Mouse (Mus musculus) embryo, embryonic 10 days (tissue): ENCODE results near the gene Il16.
"Not testable (repeated sequence)": the region's sequence is repeated elsewhere in the genome, so short reads cannot be mapped to it uniquely, and the experiment has no call there.

Experiments
- DNase-seq: peaks from one replicate; pipeline ENCODE4 v3.0.0-alpha.2; 2015; ENCODE audit warnings: low spot score

Gene Il16

GRCm38 (mm10) chr7:83735108-83735781, 10.3 kb downstream of the Il16 start:
- DNase-seq, result no peak

DNA sequence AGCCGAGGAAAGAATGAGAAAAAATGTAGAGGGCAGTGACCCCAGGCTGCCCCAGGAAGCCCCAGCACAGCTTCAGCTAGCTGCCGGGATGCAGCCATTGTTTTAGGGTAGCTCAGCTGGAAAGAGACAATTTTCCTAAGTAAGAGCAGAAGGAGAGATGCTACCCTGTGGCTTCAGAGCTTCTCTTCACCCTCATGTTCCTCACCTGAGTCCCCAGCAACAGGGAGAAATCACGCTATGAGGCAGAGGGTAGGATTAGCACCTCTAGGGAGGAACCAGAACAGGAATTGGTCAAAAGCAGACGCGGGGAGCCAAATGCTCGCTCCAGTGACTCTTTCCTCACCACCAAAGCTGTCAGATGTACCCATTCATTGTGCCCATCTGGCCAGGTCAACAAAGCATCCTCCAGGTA, 10.8 kb downstream of the Il16 start:
- DNase-seq, result no peak

DNA sequence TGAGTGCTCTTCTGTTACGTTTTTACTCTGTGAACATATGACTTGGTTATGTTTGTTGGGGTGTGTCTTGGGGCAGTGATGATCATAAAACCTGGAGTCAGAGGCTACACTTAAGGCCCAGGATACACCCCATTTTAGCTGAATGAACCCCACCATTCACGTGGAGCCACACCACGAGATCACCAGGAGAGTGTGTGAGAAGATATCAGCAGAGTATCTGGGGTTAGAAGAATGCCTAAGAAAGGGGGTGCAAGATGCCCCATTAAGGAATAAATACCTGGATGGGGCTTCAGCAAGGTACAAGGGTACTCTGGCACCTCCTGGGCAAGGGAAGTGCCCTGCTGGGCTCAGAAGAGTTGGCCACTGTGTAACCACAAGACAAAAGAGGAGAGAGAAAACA, 11.3 kb downstream of the Il16 start:
- no peak for DNase-seq

- DNase-seq, result no peak
These were observed 12.7 kb downstream of the Il16 start for GRCm38 (mm10) chr7:83732781-83733180.

DNA sequence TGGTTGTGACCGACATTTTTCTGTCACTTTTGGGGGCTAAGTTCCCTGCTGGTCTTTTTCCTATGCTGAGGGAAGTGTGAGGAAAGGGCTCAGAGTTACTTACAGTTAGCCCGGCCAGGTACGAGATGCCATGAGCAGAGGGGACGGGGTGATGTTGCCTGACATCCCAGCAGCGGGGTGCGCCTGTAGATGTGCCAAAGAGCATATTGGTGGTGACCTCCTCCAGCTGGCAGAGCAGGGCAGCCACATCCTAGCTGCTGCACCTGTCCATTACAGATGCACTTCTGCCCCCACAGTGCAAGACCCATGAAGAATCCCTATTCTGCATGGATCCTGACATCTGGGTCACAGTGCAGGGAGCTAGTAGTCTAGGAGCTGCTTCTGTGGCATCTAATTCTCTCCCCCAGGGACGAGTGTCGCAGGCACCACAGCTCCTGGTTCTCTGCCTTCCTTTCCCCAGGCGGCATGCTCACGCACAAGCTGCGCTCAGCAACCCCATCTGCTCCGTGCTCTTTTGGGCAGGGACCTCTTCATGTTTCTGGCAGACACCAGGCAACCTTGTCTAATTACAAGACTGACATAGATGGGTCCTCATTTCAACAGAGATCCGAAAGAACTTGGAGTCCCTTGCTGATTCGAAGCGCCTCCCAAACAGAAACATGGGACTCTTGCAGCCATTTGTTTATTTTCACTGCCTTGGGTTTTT, 13.4 kb downstream of the Il16 start:
- no peak for DNase-seq

GRCm38 (mm10) chr7:83731297-83731696, 14.2 kb downstream of the Il16 start:
- no peak for DNase-seq

GRCm38 (mm10) chr7:83726936-83727632, 18.4 kb downstream of the Il16 start:
- peak; percentile 38 for DNase-seq

GRCm38 (mm10) chr7:83725801-83726200, 19.7 kb downstream of the Il16 start:
- no peak for DNase-seq

DNA sequence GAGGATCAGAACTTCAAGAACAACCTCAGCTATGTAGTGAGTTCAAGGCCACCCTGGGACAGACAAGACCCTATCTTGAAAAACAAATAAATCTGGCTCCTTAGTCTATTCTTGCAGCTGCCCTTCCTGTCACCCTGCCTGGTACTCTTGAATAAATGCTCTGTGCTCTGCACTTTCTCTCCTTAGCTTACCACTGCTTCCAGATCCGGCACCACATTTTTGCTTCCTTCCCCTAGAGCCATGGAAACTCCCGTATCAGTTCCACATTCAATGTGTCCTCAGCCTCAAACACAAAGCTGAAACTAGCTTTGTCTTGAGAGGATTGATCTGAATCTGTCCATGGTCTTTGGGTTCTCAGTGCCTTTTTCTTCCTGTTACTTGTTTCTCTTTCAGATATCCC, 21.0 kb downstream of the Il16 start:
- DNase-seq, result no peak

GRCm38 (mm10) chr7:83723954-83724353, 21.6 kb downstream of the Il16 start:
- no peak for DNase-seq

DNA sequence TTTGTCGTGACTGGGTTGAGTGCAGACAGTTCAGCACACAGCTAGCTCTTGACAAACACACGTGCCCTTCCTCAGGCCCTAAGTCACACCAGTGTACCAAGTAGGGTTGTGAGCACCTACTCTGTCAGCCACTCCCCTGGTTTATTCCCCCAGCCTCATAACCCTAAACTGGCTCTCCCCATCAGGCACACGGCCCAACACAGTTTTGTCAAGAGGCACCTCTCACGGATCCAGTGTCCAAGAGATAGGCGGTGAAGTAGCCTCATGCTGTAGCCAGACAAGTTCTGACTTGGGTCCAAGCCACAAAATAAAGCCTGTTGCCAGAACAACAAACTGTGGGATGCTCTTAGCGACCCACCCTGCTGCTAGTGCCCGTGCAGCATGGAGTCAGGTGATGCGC, 22.3 kb downstream of the Il16 start:
- no peak for DNase-seq

GRCm38 (mm10) chr7:83722485-83722884, 23.0 kb downstream of the Il16 start:
- DNase-seq, result no peak

GRCm38 (mm10) chr7:83720231-83720630, 25.3 kb downstream of the Il16 start:
- no peak for DNase-seq

DNA sequence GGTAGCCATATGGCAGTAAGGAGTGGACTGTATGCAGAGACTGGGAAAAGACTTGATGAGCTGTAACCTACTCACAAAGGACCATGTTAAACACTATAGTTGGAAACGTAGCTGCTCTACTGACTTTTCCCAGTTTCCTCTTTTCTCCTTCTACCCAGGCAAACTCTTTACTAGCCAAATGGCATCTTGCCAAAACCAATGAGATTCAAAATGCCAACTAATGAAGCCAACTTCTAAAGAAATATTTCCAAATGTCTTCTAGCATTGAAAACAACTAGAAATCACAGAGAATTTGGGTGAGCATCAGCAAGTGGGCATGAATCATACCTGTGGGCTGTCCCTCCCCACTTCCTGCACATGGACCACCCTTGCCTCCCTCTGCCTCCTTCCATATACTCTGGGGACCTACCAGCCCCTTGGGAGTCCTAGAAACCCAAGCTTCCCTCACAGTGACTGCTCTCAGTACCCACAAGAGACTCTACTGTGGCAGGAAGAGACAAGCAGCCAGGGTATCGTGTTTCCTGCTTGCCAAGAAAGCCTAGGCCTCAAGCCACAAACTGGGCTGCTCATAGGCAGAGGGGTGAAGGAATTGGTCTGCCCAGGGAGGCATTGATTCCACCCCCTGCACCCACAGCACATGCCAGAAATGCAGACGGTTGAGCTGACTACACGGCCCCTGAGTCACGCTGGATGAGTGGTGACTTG, 28.4 kb downstream of the Il16 start:
- DNase-seq, result no peak

GRCm38 (mm10) chr7:83713639-83714038, 31.9 kb downstream of the Il16 start:
- no peak for DNase-seq

DNA sequence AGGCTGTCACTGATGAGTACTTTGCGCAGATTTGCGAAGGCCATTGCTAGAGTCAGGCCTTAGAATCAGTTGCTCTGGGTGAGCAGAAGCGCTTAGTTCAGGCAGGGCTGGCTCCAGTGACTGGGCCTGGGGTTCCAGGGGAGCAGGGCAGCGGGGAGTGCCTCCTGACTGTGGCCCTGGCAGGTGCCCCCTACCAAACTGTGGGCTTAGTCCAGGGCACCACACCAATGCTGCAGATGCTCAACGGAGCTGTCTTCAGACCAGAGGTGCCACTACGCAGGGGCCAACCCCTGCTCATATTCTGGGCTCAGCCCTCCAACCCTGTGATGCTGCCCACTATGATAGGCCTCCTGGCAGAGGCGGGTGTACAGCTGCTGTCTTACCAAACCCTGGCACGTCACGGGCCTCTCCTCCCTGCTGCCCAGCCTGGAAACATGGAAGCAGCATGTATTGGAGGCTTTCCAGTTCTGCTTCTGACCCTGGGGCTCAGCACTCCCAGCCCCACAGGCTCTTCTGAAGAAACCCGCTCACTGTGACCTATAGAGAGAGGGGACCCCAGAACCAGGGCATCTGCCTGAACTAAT, 33.8 kb downstream of the Il16 start:
- not testable (repeated sequence) for DNase-seq

DNA sequence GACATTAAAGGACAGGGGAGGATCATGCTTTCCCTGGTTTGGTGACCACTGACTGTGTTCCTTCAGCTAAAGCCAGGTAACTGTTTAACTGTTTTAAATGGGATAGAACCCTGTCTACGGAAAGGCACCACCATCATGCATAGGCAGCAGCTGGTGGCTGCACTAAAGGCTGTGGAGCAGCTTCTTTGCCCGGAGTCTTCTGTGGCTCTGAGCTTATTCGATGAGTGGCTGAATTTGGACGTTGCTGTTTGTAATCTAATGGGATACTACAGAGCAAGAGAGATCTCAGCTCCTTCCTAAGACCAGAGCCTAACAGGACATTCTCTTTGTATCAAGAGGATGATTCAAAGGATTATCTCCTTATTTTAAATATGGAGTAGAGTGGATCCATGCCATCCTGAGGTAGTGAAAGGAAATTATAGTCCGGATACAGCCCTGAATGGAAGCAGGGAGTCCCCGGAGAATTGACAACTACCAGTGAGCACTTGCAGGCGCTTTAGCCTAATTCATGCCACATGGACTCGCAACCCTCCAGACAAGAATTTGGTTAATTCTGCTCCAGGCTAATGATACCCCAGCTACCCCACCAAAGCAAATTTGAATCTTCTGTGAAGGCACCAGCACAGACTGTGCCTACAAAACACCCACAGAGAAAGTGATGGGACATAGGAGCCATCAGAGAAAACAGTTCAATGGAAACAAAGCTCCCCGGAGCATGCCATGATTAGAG, 42.3 kb downstream of the Il16 start:
- peak; percentile 36 for DNase-seq

DNA sequence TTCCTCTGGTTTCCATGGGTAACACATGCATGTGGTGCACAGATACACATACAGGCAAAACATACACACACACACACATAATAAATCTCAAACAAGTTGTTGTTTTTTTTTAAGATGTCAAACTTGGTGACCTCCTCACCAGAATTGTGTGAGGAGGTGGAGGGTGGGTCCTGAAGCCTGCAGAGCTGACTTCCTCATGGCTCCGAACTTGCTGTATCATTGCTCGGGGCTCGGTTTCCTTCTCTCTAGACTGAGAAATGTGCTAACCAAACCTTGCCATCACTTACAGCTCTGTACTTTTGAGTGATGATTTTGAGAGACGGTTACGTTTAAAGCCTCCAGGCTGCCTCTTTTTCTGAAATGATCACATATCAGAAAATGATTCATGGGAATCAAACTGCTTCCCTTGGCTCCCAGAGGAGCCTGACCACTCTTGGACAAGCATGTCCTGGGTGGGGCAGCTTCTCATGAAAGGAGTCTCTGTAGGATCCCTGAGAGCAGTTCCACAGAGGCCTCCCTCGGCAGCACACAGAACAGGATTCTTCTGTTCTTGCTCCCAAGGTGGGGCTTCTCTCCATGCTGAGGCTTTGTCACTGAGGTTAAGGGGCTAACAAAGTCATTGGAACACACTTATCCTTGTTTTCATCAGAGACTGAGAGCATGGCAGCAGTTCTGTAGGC, 46.3 kb downstream of the Il16 start:
- no peak for DNase-seq

- peak; percentile 69 for DNase-seq
These were observed 49.9 kb downstream of the Il16 start for GRCm38 (mm10) chr7:83695449-83696212.

GRCm38 (mm10) chr7:83682640-83683274, 62.8 kb downstream of the Il16 start:
- DNase-seq, result no peak
